ENCODE assay signal across 13 mouse cellular contexts in the genomic region with DNA sequence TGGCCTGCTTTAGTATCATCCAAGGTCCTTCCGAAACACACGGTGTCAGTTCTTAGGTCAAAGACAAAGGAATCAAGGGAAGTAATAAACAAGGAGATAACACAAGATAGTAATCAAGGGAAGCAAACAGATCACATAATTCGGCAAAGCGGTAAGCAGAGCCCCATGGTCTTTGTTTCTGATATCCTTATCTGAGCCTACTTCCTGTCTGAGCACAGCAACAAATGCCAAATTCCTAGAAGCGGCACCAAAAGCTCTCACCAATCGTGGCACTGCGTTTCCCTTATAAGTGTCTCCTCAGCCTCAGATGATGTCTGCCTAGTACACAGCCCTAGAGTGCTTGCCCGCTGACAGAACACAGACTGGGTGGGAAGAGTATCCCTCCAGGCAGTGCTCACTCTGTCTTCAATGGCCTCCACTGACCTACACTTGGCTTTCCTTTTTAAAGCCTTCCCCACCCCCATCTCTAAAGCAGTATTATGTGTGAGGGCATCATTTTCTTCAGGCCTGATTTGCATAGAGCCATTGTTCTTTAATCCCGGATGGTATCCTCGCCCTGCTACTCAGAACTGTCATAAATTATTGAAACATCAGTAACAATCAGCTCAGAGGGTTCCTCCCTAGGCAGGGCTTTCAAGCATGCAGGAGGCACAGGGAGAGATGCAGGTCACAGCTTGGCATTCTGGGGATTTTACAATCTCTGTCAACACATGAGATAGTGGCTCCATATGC.
DNase-seq lines count a peak whose midpoint lies in the region; ATAC-seq lines count a peak whose summit lies in the region.
"Had no signal": no experiment of that assay in that cellular context is flagged by ENCODE, and none has a peak within 500 bp of the region (broad histone marks: within the 10 kb centered on the region; RNA-seq: fewer than 3 reads in every experiment).

No protein-coding gene starts in this region.

- no peaks in the 10 kb centered on the region for H3K4me1 ChIP-seq in kidney, embryonic 16.5 days (ENCODE audit: insufficient read depth, low read length)
- no peaks in the 10 kb centered on the region for H3K4me1 ChIP-seq in midbrain, embryonic 15.5 days

- no peaks in the 10 kb centered on the region; the same call in 1 of the 2 replicates for H3K9me3 ChIP-seq in kidney, embryonic 16.5 days (ENCODE audit: low read length)
- H3K9me3 ChIP-seq in midbrain, embryonic 15.5 days: no peaks in the 10 kb centered on the region
- H3K9me3 ChIP-seq: embryonic facial prominence, embryonic 10.5 days had no signal

- H3K4me3 ChIP-seq in kidney, embryonic 16.5 days (ENCODE audit: low read length): no peak overlapping the region
- H3K4me3 ChIP-seq in midbrain, embryonic 15.5 days: no peak overlapping the region
- H3K4me3 ChIP-seq: embryonic facial prominence, embryonic 10.5 days had no signal

- no peak overlapping the region for H3K27ac ChIP-seq in kidney, embryonic 16.5 days (ENCODE audit: low read length)
- peak overlapping the region; percentile 18; the same call in 1 of the 2 replicates for H3K27ac ChIP-seq in midbrain, embryonic 15.5 days
- H3K27ac ChIP-seq: embryonic facial prominence, embryonic 10.5 days had no signal

- H3K4me2 ChIP-seq in kidney, embryonic 16.5 days (replicated peaks; ENCODE audit: low read depth, low read length): no peak overlapping the region
- H3K4me2 ChIP-seq in midbrain, embryonic 15.5 days: no peak overlapping the region

- no peak overlapping the region for H3K9ac ChIP-seq in kidney, embryonic 16.5 days (replicated peaks; ENCODE audit: low read length)
- no peak overlapping the region for H3K9ac ChIP-seq in midbrain, embryonic 15.5 days

- WGBS in kidney, embryonic 16.5 days: 61% methylated on average over 10 of the region's 10 CpGs
- WGBS in midbrain, embryonic 15.5 days: 61% methylated on average over 10 of the region's 10 CpGs

- 0 out of 2 replicates have a peak, but pooled peaks have one; percentile 23 for ATAC-seq in kidney, embryonic 16.5 days (ENCODE audit: low FRiP score, low TSS enrichment)
- ATAC-seq in CD4-positive, CD25-positive, alpha-beta regulatory T cell, adult 4 months: peak; percentile 64
- no peak; the same call in 1 of the 2 replicates for ATAC-seq in midbrain, embryonic 15.5 days (replicated peaks)

- no peaks in the 10 kb centered on the region for H3K36me3 ChIP-seq in kidney, embryonic 16.5 days (ENCODE audit: insufficient read depth, low read length)
- no peaks in the 10 kb centered on the region for H3K36me3 ChIP-seq in midbrain, embryonic 15.5 days (replicated peaks)
- H3K36me3 ChIP-seq: embryonic facial prominence, embryonic 10.5 days had no signal

- H3K27me3 ChIP-seq in kidney, embryonic 16.5 days (ENCODE audit: insufficient read depth, low read length): no peaks in the 10 kb centered on the region
- no peaks in the 10 kb centered on the region for H3K27me3 ChIP-seq in midbrain, embryonic 15.5 days (replicated peaks)

- DNase-seq in kidney, adult 9 months: no peak
- DNase-seq in ZHBTc4 (ENCODE audit: low read depth, low spot score): peak; percentile 48
- DNase-seq in thymus, postnatal 0 days (ENCODE audit: low spot score): no peak
- DNase-seq in ovary, postnatal 36 days (ENCODE audit: low spot score): no peak
- DNase-seq: cerebellum, adult 9-10 months; heart, postnatal 10 days; kidney, adult 18-20 months; left cerebral cortex, postnatal 4 days; thymus, postnatal 4 days had no signal
